Mouse (Mus musculus): ENCODE data around the gene Ggta1.

GRCm38 (mm10) chr2:35427559-35427958, 35.5 kb downstream of the Ggta1 start:
- no peak for TF ChIP-seq CTCF (IDR thresholded peaks at IDR 0.05; ENCODE audit: extremely low read depth, insufficient read depth, insufficient read length, insufficient replicate concordance)
- TF ChIP-seq POLR2A (IDR thresholded peaks at IDR 0.05; ENCODE audit: low read depth, low read length), result no peak
